Mouse (Mus musculus) liver, embryonic 12.5 days (tissue): ENCODE data around the gene Meltf. TPM values are rescaled to one million over a fixed set of nuclear protein-coding genes. Genes with fewer than 3 reads are reported as not detected.

Source experiments
- ATAC-seq: fragments of 200-750 bp; cut with Nextera tagmentation; 2 replicates; pipeline ENCODE4 v1.8.0; 2017; ENCODE audit warnings: moderate number of reproducible peaks, mild to moderate bottlenecking, moderate library complexity
- H3K27ac ChIP-seq: fragments of 300-500 bp; sonication (generic); 2 replicates; pipeline ENCODE4 v1.5.1; 2016; ENCODE audit warnings: mild to moderate bottlenecking
- H3K27me3 ChIP-seq: fragments of 300-500 bp; sonication (generic); replicated peaks from 2 replicates; pipeline ENCODE4 v1.6.1; 2016; ENCODE audit warnings: mild to moderate bottlenecking, moderate library complexity
- H3K36me3 ChIP-seq: fragments of 300-500 bp; sonication (generic); 2 replicates; pipeline ENCODE4 v1.6.1; 2016; ENCODE audit warnings: mild to moderate bottlenecking, moderate library complexity
- H3K4me1 ChIP-seq: fragments of 300-500 bp; sonication (generic); 2 replicates; pipeline ENCODE4 v1.6.1; 2016
- H3K4me2 ChIP-seq: fragments of 300-500 bp; sonication (generic); 2 replicates; pipeline ENCODE4 v1.6.1; 2016; ENCODE audit warnings: mild to moderate bottlenecking, moderate library complexity
- H3K4me3 ChIP-seq: fragments of 300-500 bp; sonication (generic); 2 replicates; pipeline ENCODE4 v1.5.1; 2016; ENCODE audit warnings: mild to moderate bottlenecking, moderate library complexity
- H3K9ac ChIP-seq: fragments of 300-500 bp; sonication (generic); 2 replicates; pipeline ENCODE4 v1.6.1; 2016; ENCODE audit warnings: mild to moderate bottlenecking, moderate library complexity
- H3K9me3 ChIP-seq: fragments of 300-500 bp; sonication (generic); replicated peaks from 2 replicates; pipeline ENCODE4 v1.6.1; 2016; ENCODE audit warnings: mild to moderate bottlenecking, moderate library complexity
- WGBS: fragments of 180-500 bp; shearing (Covaris S2); methylation state at CpG from one replicate; pipeline ENCODE4 v1.1.7; 2016; ENCODE audit not compliant: insufficient replicate concordance; 5-methylcytosine and 5-hydroxymethylcytosine counted together
- polyA plus RNA-seq: library from polyadenylated mRNA; unstranded; fragments of >200 nt; fragmentation: Nextera tagmentation; extraction: Ambion mirVana; gene quantifications from 2 replicates; pipeline ENCODE4 v1.2.1, GENCODE M21; 2016

Gene Meltf
- polyA plus RNA-seq, 1 experiment from 2014 or later, result 0.36 TPM

- Histone ChIP-seq H3K9ac (no peak overlapping the region), H3K36me3 (no peaks in the 10 kb centered on the region), H3K4me1 (no peaks in the 10 kb centered on the region), H3K27me3 (no peaks in the 10 kb centered on the region; the same call in 1 of the 2 replicates), H3K9me3 (0 out of 2 replicates have a peak, but pooled peaks cover 4% of the 10 kb centered on the region), H3K27ac (no peak overlapping the region), H3K4me2 (no peak overlapping the region), H3K4me3 (no peak overlapping the region)
- no peak for ATAC-seq
- WGBS, result 79% methylated on average over 18 of the region's 18 CpGs
These were observed 20.1 kb downstream of the Meltf start for GRCm38 (mm10) chr16:31898546-31899326.

GRCm38 (mm10) chr16:31901886-31902285, 23.3 kb downstream of the Meltf start:
- Histone ChIP-seq H3K4me1 (peaks cover 13% of the 10 kb centered on the region), H3K27ac (no peak overlapping the region), H3K36me3 (no peaks in the 10 kb centered on the region), H3K4me2 (no peak overlapping the region), H3K4me3 (no peak overlapping the region), H3K9ac (no peak overlapping the region), H3K9me3 (0 out of 2 replicates have a peak, but pooled peaks cover 4% of the 10 kb centered on the region), H3K27me3 (peaks cover 12% of the 10 kb centered on the region)
- ATAC-seq, result no peak
- WGBS, result 64% methylated on average over 1 of the region's 1 CpGs

- H3K4me3 ChIP-seq, result no peak overlapping the region
- no peak overlapping the region for H3K9ac ChIP-seq
- H3K27me3 ChIP-seq, result peaks cover 12% of the 10 kb centered on the region; the same call in 1 of the 2 replicates
- ATAC-seq, result no peak
- H3K36me3 ChIP-seq, result no peaks in the 10 kb centered on the region
- no peak overlapping the region for H3K4me2 ChIP-seq
- 73% methylated on average over 8 of the region's 8 CpGs for WGBS
- peaks cover 13% of the 10 kb centered on the region for H3K4me1 ChIP-seq
- H3K27ac ChIP-seq, result no peak overlapping the region
- H3K9me3 ChIP-seq, result 0 out of 2 replicates have a peak, but pooled peaks cover 4% of the 10 kb centered on the region
These were observed 24.6 kb downstream of the Meltf start for GRCm38 (mm10) chr16:31903239-31903638.

- H3K4me2 ChIP-seq, result no peak overlapping the region
- peaks cover 21% of the 10 kb centered on the region for H3K27me3 ChIP-seq
- ATAC-seq, result no peak
- no peak overlapping the region for H3K27ac ChIP-seq
- H3K4me1 ChIP-seq, result peaks cover 13% of the 10 kb centered on the region
- no peaks in the 10 kb centered on the region for H3K9me3 ChIP-seq
- WGBS, result 53% methylated on average over 4 of the region's 4 CpGs
- no peak overlapping the region for H3K4me3 ChIP-seq
- no peak overlapping the region for H3K9ac ChIP-seq
- no peaks in the 10 kb centered on the region for H3K36me3 ChIP-seq
These were observed 26.7 kb downstream of the Meltf start for GRCm38 (mm10) chr16:31905331-31905730.

- H3K9ac ChIP-seq, result no peak overlapping the region
- WGBS, result 34% methylated on average over 20 of the region's 20 CpGs
- peaks cover 21% of the 10 kb centered on the region for H3K27me3 ChIP-seq
- no peaks in the 10 kb centered on the region for H3K36me3 ChIP-seq
- H3K4me3 ChIP-seq, result 0 out of 2 replicates have a peak overlapping the region, but pooled peaks have one; percentile 15
- peak overlapping the region; percentile 52 for H3K4me2 ChIP-seq
- H3K27ac ChIP-seq, result no peak overlapping the region
- H3K4me1 ChIP-seq, result peaks cover 13% of the 10 kb centered on the region
- H3K9me3 ChIP-seq, result no peaks in the 10 kb centered on the region
- no peak for ATAC-seq
These were observed 27.5 kb downstream of the Meltf start for GRCm38 (mm10) chr16:31905891-31906825.

GRCm38 (mm10) chr16:31906896-31907295, 28.3 kb downstream of the Meltf start:
- WGBS, result 7% methylated on average over 9 of the region's 9 CpGs
- no peaks in the 10 kb centered on the region for H3K36me3 ChIP-seq
- peak overlapping the region; percentile 52 for H3K4me2 ChIP-seq
- no peak for ATAC-seq
- H3K9ac ChIP-seq, result no peak overlapping the region
- no peak overlapping the region for H3K27ac ChIP-seq
- H3K4me1 ChIP-seq, result peaks cover 13% of the 10 kb centered on the region
- H3K27me3 ChIP-seq, result peaks cover 21% of the 10 kb centered on the region
- H3K4me3 ChIP-seq, result peak overlapping the region; percentile 15; the same call in 1 of the 2 replicates
- H3K9me3 ChIP-seq, result no peaks in the 10 kb centered on the region

- Histone ChIP-seq H3K9me3 (no peaks in the 10 kb centered on the region), H3K27ac (no peak overlapping the region), H3K27me3 (peaks cover 25% of the 10 kb centered on the region), H3K4me3 (no peak overlapping the region), H3K9ac (no peak overlapping the region), H3K36me3 (no peaks in the 10 kb centered on the region), H3K4me2 (no peak overlapping the region), H3K4me1 (peaks cover 13% of the 10 kb centered on the region)
- WGBS, result 65% methylated on average over 11 of the region's 11 CpGs
- no peak for ATAC-seq
These were observed 30.3 kb downstream of the Meltf start for GRCm38 (mm10) chr16:31908959-31909358.

GRCm38 (mm10) chr16:31910281-31910847, 31.8 kb downstream of the Meltf start:
- 24% methylated on average over 10 of the region's 10 CpGs for WGBS
- no peaks in the 10 kb centered on the region for H3K36me3 ChIP-seq
- no peak overlapping the region for H3K9ac ChIP-seq
- H3K27ac ChIP-seq, result no peak overlapping the region
- no peak overlapping the region for H3K4me2 ChIP-seq
- H3K27me3 ChIP-seq, result peaks cover 25% of the 10 kb centered on the region
- H3K9me3 ChIP-seq, result no peaks in the 10 kb centered on the region
- peaks cover 13% of the 10 kb centered on the region for H3K4me1 ChIP-seq
- H3K4me3 ChIP-seq, result no peak overlapping the region
- no peak for ATAC-seq

- Histone ChIP-seq H3K27me3 (0 out of 2 replicates have a peak, but pooled peaks cover 6% of the 10 kb centered on the region), H3K4me2 (peak overlapping the region; percentile 45), H3K4me1 (peaks cover 9% of the 10 kb centered on the region; the same call in 1 of the 2 replicates), H3K9me3 (no peaks in the 10 kb centered on the region), H3K9ac (no peak overlapping the region), H3K4me3 (no peak overlapping the region), H3K36me3 (no peaks in the 10 kb centered on the region), H3K27ac (no peak overlapping the region)
- 52% methylated on average over 11 of the region's 11 CpGs for WGBS
- ATAC-seq, result no peak
These were observed 39.2 kb downstream of the Meltf start for GRCm38 (mm10) chr16:31917776-31918175.

- H3K4me1 ChIP-seq, result peaks cover 9% of the 10 kb centered on the region; the same call in 1 of the 2 replicates
- no peak overlapping the region for H3K4me3 ChIP-seq
- no peaks in the 10 kb centered on the region for H3K9me3 ChIP-seq
- H3K9ac ChIP-seq, result no peak overlapping the region
- 7% methylated on average over 14 of the region's 14 CpGs for WGBS
- H3K27ac ChIP-seq, result no peak overlapping the region
- ATAC-seq, result no peak
- 0 out of 2 replicates have a peak, but pooled peaks cover 5% of the 10 kb centered on the region for H3K27me3 ChIP-seq
- no peaks in the 10 kb centered on the region for H3K36me3 ChIP-seq
- peak overlapping the region; percentile 45 for H3K4me2 ChIP-seq
These were observed 39.7 kb downstream of the Meltf start for GRCm38 (mm10) chr16:31918248-31918724.

- no peaks in the 10 kb centered on the region for H3K9me3 ChIP-seq
- H3K4me2 ChIP-seq, result no peak overlapping the region
- H3K27ac ChIP-seq, result no peak overlapping the region
- peaks cover 6% of the 10 kb centered on the region; the same call in 1 of the 2 replicates for H3K27me3 ChIP-seq
- 65% methylated on average over 6 of the region's 6 CpGs for WGBS
- no peaks in the 10 kb centered on the region for H3K36me3 ChIP-seq
- no peak overlapping the region for H3K4me3 ChIP-seq
- no peaks in the 10 kb centered on the region for H3K4me1 ChIP-seq
- no peak for ATAC-seq
- H3K9ac ChIP-seq, result no peak overlapping the region
These were observed 45.8 kb downstream of the Meltf start for GRCm38 (mm10) chr16:31924368-31924767.
